Mouse (Mus musculus): Measurements from ENCODE around the gene Slc27a3.

- TF ChIP-seq CTCF (IDR thresholded peaks at IDR 0.05): no peak
- TF ChIP-seq EP300 (IDR thresholded peaks at IDR 0.05): no peak
These were observed 1.5 kb downstream of the Slc27a3 start for GRCm38 (mm10) chr3:90388192-90388591.

Data from lung, postnatal 0 days (tissue).